Mouse (Mus musculus) kidney, postnatal 25 days (tissue): ENCODE measurements around the gene Adora3.

Experiments used
- DNase-seq, 2 experiments: peaks; one replicate each; pipeline ENCODE4 v3.0.0; 2021; ENCODE audit warnings: mixed read lengths in 2 of 2

Adora3 gene

GRCm38 (mm10) chr3:105936111-105936510 is 65.5 kb downstream of the Adora3 start:
- DNase-seq, result no peak

- DNase-seq, result no peak
Observed at GRCm38 (mm10) chr3:105951348-105951747, 80.7 kb downstream of the Adora3 start.

- DNase-seq, result no peak
Observed at GRCm38 (mm10) chr3:105957235-105957634, 86.6 kb downstream of the Adora3 start.

- no peak for DNase-seq
Observed at GRCm38 (mm10) chr3:105958204-105958603, 87.5 kb downstream of the Adora3 start.
